Mouse (Mus musculus) forebrain, embryonic 10.5 days (tissue): ENCODE measurements around the gene Sparcl1. TPM values are rescaled to one million over a fixed set of nuclear protein-coding genes. Genes with fewer than 3 reads are reported as not detected.
A peak's percentile ranks its signal among the peaks of the same experiment; 100 is the strongest.

ENCODE experiments used
- DNase-seq: peaks from one replicate; pipeline ENCODE4 v3.0.0-alpha.2; 2017; ENCODE audit warnings: low spot score; ENCODE audit errors: extremely low spot score
- H3K27ac ChIP-seq: fragments of 300-500 bp; sonication (generic); 2 replicates; pipeline ENCODE4 v1.5.1; 2016; ENCODE audit warnings: mild to moderate bottlenecking
- H3K27me3 ChIP-seq: fragments of 300-500 bp; sonication (generic); 2 replicates; pipeline ENCODE4 v1.6.1; 2016; ENCODE audit warnings: mild to moderate bottlenecking; ENCODE audit not compliant: poor library complexity, severe bottlenecking
- H3K36me3 ChIP-seq: fragments of 300-500 bp; sonication (generic); replicated peaks from 2 replicates; pipeline ENCODE4 v1.6.1; 2016; ENCODE audit warnings: mild to moderate bottlenecking, moderate library complexity
- H3K4me1 ChIP-seq: fragments of 300-500 bp; sonication (generic); 2 replicates; pipeline ENCODE4 v1.6.1; 2016
- H3K4me3 ChIP-seq: fragments of 300-500 bp; sonication (generic); 2 replicates; pipeline ENCODE4 v1.5.1; 2016; ENCODE audit warnings: mild to moderate bottlenecking, moderate library complexity
- H3K9me3 ChIP-seq: fragments of 300-500 bp; sonication (generic); 2 replicates; pipeline ENCODE4 v1.6.1; 2016; ENCODE audit warnings: mild to moderate bottlenecking, moderate library complexity
- WGBS: fragments of 180-500 bp; shearing (Covaris S2); methylation state at CpG from one replicate; pipeline ENCODE4 v1.1.7; 2016; 5-methylcytosine and 5-hydroxymethylcytosine counted together
- polyA plus RNA-seq: library from polyadenylated mRNA; unstranded; fragments of >200 nt; fragmentation: Nextera tagmentation; extraction: Ambion mirVana; gene quantifications from 2 replicates; pipeline ENCODE4 v1.2.1, GENCODE M21; 2016

The Sparcl1 gene
- polyA plus RNA-seq, 1 experiment from 2014 or later: 13.4 TPM

DNA sequence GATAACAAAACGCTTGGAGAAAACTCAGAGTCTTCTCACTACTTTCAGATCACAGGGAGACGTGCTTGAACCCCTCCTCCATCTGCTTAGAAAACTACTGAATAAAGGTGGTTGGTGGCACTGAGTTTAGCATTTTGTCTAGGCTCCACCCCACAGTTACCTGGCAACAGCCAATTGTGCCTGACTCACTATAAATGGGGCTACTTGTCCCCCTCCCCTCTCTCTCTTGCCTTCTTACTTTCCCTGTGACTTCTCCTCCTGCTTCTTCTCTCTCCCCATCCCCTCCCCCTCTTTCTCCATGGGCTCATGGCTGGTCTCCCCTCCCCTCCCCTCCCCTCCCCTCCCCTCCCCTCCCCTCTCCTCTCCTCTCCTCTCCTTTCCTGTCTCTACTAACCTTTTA lies 9.4 kb downstream of the Sparcl1 start:
- 46% methylated on average over 2 of the region's 2 CpGs for WGBS
- no peak overlapping the region for H3K4me3 ChIP-seq
- no peak for DNase-seq
- no peaks in the 10 kb centered on the region for H3K27me3 ChIP-seq
- peaks cover 69% of the 10 kb centered on the region for H3K4me1 ChIP-seq
- H3K9me3 ChIP-seq: no peaks in the 10 kb centered on the region
- peak overlapping the region; percentile 74 for H3K27ac ChIP-seq
- no peaks in the 10 kb centered on the region for H3K36me3 ChIP-seq

DNA sequence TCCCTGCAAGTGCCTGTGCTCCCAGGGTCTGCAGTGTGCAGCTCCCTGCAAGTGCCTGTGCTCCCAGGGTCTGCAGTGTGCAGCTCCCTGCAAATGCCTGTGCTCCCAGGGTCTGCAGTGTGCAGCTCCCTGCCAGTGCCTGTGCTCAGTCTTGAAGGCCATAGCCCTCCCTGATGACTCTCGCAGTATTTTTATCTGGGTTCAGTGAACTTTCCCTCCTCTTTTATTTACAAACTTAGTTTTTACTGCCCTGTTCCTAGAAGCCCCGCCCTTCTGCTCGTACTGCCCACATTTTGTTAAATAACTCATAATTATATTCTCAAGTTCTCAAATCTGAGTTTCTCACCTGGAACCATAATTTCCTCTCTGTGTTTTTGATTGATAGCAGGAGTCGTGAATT lies 10.4 kb downstream of the Sparcl1 start:
- 81% methylated on average over 4 of the region's 4 CpGs for WGBS
- Histone ChIP-seq H3K36me3 (no peaks in the 10 kb centered on the region), H3K9me3 (no peaks in the 10 kb centered on the region), H3K4me1 (peaks cover 60% of the 10 kb centered on the region), H3K27me3 (no peaks in the 10 kb centered on the region), H3K27ac (peak overlapping the region; percentile 83), H3K4me3 (no peak overlapping the region)
- DNase-seq: no peak

DNA sequence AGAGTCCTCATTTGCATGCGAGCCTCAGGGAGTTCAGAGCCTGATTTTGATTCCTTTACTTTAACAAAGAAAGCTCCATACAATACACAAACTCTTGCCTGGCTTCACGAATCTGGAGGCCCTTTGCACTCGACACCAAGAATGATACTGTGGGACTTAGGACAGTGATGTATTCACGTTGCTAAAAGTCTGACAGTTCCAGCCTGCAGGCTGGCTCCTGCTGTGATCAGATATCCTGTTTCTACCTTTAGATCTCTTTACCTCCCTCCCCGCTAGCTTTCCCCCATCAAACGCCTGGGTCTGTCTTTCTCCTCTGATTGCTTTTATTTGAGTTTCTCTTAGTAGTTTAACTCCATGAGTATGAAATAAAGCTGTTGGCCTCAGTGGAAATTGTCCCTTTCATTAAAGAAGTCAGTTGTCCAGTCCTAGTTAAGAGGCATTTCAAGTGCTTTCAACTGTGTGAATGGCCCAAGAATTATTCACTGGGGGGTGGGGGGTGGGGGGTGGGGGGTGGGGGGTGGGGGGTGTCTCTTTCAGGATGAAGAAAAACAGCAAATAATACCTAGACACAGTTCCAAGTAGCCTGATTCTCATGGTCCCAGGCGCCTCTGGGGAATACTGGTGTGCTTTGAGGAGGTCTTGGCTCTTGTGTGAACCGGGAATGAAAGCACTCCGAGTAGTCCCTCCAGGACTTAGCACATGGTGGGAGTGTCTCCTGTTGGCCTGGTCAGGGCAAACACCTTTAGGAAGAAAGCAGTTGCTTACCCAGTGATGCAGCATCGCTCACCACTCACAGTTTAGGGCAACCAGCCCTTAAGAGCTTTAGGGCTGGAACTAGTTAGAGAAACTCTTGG lies 11.6 kb downstream of the Sparcl1 start:
- no peak for DNase-seq
- 9% methylated on average over 10 of the region's 10 CpGs for WGBS
- no peaks in the 10 kb centered on the region for H3K36me3 ChIP-seq
- H3K4me1 ChIP-seq: peaks cover 49% of the 10 kb centered on the region
- peak overlapping the region; percentile 83 for H3K27ac ChIP-seq
- H3K27me3 ChIP-seq: no peaks in the 10 kb centered on the region
- H3K9me3 ChIP-seq: no peaks in the 10 kb centered on the region
- H3K4me3 ChIP-seq: no peak overlapping the region

DNA sequence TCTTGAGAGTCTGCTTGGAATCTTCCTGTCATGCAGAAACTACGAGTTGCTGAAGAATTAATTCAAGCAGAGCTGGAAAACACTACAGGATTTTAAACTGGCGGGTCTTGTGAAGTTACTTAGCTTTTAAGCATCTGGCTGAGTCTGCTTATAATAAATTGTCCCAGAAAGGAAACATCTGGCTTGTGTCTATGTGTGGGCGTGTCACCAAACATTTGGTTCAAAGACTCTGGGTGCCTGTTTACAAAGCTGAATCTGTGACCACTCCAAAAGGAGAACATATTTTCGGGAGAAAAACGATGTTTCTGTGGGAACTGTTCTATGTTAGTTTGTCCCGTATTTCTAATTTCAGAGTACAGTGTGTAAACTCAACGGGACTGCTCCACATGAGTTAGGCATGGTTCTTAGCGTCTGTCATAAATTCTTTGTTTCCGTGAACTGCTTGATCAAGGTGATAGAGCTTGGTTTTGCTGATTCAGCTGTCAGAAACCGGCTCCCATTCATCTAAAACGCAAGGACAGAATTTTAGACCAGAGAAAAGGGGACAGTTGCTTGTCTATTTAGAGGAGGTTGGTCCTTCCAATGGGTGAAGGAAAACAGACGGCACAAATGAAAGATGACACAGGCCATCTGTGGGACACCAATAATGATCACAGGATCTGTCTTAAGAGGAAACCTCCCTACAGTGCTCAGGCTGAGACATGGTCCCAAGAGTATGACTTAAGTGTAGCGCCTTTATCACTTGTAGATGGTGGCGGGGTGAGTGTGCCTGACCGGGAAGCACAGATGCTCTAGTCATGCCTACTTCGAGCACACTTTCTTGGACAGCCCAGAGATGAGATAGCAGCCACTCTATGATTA lies 17.2 kb downstream of the Sparcl1 start:
- Histone ChIP-seq H3K4me3 (no peak overlapping the region), H3K9me3 (no peaks in the 10 kb centered on the region), H3K4me1 (peaks cover 10% of the 10 kb centered on the region), H3K27ac (no peak overlapping the region), H3K27me3 (no peaks in the 10 kb centered on the region), H3K36me3 (no peaks in the 10 kb centered on the region)
- DNase-seq: no peak
- 89% methylated on average over 16 of the region's 16 CpGs for WGBS

DNA sequence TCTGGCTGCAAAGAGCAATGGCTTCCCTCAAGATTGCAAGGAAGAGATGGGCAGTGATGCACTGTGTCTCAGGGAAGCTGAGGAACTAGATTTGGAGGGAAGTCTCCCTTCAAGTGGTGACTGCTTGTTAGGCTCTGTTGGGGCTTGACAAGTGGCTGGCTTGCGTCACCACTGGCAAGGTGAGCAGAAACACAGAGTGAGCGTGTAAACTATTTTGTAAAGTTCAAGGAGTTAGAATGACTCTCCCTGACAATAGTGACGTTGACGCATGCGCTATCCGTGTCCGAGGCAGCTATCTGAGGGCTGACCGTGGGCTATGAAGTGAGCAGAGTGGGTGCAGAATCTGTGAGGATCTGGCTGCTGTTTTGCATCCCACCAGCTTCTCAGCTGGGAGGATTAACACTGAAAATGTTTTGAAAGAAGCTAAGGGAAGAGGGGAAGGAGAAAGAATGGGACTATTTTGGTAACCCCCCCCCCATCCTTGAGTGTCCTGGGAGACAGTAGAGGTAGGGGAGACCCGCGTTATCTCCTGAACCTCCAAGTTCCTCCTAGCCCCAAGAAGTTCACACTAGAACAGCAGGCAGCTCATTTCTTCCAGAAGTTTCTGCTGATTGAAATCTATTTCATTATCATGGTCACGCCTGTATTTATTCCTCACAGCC lies 18.0 kb downstream of the Sparcl1 start:
- WGBS: 89% methylated on average over 11 of the region's 11 CpGs
- Histone ChIP-seq H3K9me3 (no peaks in the 10 kb centered on the region), H3K4me1 (peaks cover 2% of the 10 kb centered on the region), H3K4me3 (no peak overlapping the region), H3K36me3 (no peaks in the 10 kb centered on the region), H3K27ac (no peak overlapping the region), H3K27me3 (no peaks in the 10 kb centered on the region)
- no peak for DNase-seq

DNA sequence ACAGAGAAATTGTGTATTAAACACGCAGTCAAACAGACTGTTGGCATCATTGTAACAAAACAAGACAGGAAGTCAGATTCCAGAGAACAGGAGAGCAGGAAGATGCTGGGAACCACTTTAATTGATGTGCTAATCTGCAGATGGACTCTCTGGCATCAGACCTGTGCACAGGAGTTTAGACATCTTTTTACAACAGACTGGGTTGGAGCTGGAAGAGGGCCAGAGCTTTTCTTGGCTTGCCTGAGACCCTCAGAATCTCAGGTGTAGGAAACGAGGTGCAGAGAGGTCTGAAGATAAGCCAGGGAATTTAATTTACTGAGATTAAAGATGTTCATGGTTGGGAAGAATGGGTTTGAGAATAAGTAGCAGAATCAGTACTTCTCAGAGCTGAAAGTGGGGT lies 23.8 kb downstream of the Sparcl1 start:
- no peak overlapping the region for H3K27ac ChIP-seq
- no peaks in the 10 kb centered on the region for H3K27me3 ChIP-seq
- H3K9me3 ChIP-seq: no peaks in the 10 kb centered on the region
- no peaks in the 10 kb centered on the region for H3K36me3 ChIP-seq
- 86% methylated on average over 2 of the region's 2 CpGs for WGBS
- no peaks in the 10 kb centered on the region for H3K4me1 ChIP-seq
- DNase-seq: no peak
- H3K4me3 ChIP-seq: no peak overlapping the region

DNA sequence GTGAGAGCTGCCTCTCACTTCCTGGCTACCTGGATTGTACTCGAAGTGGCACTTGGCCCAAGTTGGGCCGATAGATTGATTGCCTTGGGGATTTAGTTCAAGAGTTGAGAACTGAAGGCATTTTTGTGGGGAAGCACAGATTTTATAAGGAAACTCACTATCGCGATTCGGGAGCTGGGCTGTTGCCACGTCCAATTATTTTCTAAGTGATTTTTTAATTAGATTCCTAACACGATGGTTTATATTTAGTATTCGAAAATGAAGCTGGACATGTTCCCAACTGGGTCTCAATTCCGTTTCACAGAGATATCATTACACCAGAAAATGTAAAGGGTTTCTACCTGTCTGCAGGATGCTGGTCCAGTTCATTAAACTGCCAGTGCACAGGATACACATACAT lies 28.2 kb downstream of the Sparcl1 start:
- Histone ChIP-seq H3K27ac (no peak overlapping the region), H3K36me3 (no peaks in the 10 kb centered on the region), H3K9me3 (no peaks in the 10 kb centered on the region), H3K4me3 (no peak overlapping the region), H3K27me3 (no peaks in the 10 kb centered on the region), H3K4me1 (no peaks in the 10 kb centered on the region)
- 92% methylated on average over 9 of the region's 9 CpGs for WGBS
- DNase-seq: no peak

DNA sequence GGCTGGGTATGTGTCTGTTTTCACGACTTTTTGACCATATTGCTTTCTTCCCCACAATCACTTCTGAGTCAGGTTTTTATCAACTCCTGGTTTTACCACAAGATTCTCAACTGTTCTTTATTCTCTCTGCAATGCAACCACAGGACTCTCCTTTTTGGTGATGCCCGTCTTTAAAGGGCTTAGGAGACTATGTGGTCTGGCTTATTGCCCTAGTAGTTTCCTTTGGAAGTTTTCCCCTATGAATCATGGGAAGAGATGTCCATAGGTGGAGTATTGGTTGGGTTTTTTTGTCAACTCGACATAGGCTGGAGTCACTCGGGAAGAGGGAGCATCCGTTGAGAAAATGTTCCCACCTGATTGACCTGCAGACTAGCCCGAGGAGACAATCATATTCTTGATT lies 32.8 kb downstream of the Sparcl1 start:
- Histone ChIP-seq H3K27me3 (peaks cover 7% of the 10 kb centered on the region; the same call in 1 of the 2 replicates), H3K27ac (no peak overlapping the region), H3K9me3 (no peaks in the 10 kb centered on the region), H3K4me1 (peaks cover 8% of the 10 kb centered on the region), H3K4me3 (no peak overlapping the region), H3K36me3 (no peaks in the 10 kb centered on the region)
- no peak for DNase-seq
- 90% methylated on average over 6 of the region's 6 CpGs for WGBS

DNA sequence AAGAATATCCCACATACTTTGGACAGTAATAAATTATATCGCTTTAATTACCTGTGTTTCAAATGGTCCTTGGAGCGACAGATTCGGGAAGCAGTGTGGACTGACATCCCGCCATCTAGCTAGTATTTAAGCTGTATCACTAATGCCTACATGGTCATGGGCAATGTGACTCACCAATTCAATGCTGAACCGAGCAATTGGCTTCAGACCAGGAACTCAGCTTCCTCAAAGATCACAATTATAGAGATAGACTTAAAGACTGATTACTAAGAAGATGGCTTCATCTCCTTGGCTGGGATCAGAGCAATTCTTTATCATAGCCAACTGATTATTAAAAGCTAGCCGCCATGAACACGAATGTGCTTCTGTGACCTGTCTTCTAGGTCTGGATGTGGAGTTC lies 36.0 kb downstream of the Sparcl1 start, which contains the start of gene Gm17660:
TSS of gene Gm17660 (minus strand) at position 101 of the 400 bp plus-strand sequence.
- 95% methylated on average over 7 of the region's 7 CpGs for WGBS
- Histone ChIP-seq H3K9me3 (no peaks in the 10 kb centered on the region), H3K36me3 (no peaks in the 10 kb centered on the region), H3K27ac (no peak within 1 kb of the TSS), H3K4me3 (no peak within 1 kb of the TSS), H3K27me3 (peaks cover 15% of the 10 kb centered on the region; the same call in 1 of the 2 replicates), H3K4me1 (peaks cover 28% of the 10 kb centered on the region)
- DNase-seq: no peak

DNA sequence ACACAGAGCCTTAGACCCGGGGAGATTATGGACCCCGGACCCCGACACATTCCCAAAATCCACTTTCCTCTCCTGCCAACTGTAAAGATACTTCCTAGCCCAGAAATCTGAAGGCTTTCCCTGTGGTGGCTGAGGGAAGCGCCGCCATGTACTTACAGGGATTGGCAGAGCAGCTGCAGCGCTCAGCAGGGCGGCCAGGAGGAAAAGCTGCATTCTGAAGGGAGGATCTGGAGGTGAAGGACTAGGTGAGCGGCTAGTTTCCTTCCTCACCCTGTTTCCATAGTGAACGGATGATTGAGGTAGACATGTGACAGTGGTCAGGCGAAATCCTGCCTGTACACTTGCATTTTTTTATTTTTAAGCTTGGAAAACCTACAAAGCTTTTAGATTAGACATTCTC lies 37.2 kb downstream of the Sparcl1 start:
- H3K27ac ChIP-seq: no peak overlapping the region
- H3K4me1 ChIP-seq: peaks cover 38% of the 10 kb centered on the region
- no peaks in the 10 kb centered on the region for H3K36me3 ChIP-seq
- H3K27me3 ChIP-seq: peaks cover 15% of the 10 kb centered on the region; the same call in 1 of the 2 replicates
- WGBS: 35% methylated on average over 10 of the region's 10 CpGs
- H3K9me3 ChIP-seq: no peaks in the 10 kb centered on the region
- no peak overlapping the region for H3K4me3 ChIP-seq
- no peak for DNase-seq

DNA sequence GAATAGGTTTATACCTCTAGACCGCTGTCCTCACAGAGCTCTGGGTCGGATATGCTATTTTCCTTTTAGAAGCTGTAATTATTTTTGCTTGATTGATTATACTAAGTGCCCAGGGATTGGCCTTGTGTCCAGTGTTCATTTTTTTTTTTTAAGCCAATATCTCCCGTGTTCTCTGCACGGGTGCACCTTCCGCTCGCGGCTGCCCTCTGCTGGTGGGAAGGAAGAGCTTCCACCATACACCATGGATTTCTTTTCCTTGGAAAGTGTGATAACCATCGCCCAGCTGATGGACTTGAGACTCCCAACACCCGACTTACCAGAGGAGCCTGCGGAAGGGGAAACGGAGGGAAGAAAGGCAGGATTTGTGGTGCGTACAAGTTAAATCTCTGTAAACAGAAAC lies 39.1 kb downstream of the Sparcl1 start:
- Histone ChIP-seq H3K4me1 (peaks cover 40% of the 10 kb centered on the region), H3K4me3 (no peak overlapping the region), H3K27me3 (peaks cover 15% of the 10 kb centered on the region; the same call in 1 of the 2 replicates), H3K27ac (no peak overlapping the region), H3K36me3 (no peaks in the 10 kb centered on the region), H3K9me3 (no peaks in the 10 kb centered on the region)
- DNase-seq: peak; percentile 49
- WGBS: 37% methylated on average over 12 of the region's 12 CpGs

DNA sequence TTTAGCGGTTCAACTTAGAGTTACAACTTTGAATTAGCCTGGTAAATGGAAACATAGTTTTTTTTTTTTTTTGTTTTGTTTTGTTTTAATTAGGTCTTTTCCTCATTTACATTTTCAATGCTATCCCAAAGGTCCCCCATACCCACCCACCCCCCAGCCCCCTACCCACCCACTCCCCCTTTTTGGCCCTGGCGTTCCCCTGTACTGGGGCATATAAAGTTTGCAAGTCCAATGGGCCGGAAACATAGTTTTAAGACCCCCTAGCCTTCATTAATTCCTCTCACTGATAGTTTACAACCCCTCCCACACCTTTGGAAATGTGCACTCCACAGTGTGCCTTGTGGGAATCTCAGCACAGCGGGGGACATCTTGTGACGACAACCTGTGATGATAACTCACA lies 39.9 kb downstream of the Sparcl1 start:
- Histone ChIP-seq H3K27me3 (peaks cover 15% of the 10 kb centered on the region; the same call in 1 of the 2 replicates), H3K36me3 (no peaks in the 10 kb centered on the region), H3K27ac (no peak overlapping the region), H3K9me3 (0 out of 2 replicates have a peak, but pooled peaks cover 2% of the 10 kb centered on the region), H3K4me3 (no peak overlapping the region), H3K4me1 (peaks cover 40% of the 10 kb centered on the region)
- WGBS: 79% methylated on average over 5 of the region's 5 CpGs
- DNase-seq: no peak
